Comparison of ENCODE assay signal across 8 mouse cellular contexts in genomic region chr1:52118860-52119591, GRCm38 (mm10). TPM values are rescaled to one million over a fixed set of nuclear protein-coding genes. Genes with fewer than 3 reads are reported as not detected.
DNase-seq lines count a peak whose midpoint lies in the region; ATAC-seq and TF ChIP-seq lines count a peak whose summit lies in the region.

Stat1 (plus strand) TSS chr1:52119440.

- peak within 1 kb of the TSS; percentile 81 for H3K9ac ChIP-seq in heart, embryonic 15.5 days
- H3K9ac ChIP-seq in liver, embryonic 14.5 days (replicated peaks): peak within 1 kb of the TSS; percentile 60
- H3K9ac ChIP-seq in neural tube, embryonic 11.5 days (ENCODE audit: low read length): peak within 1 kb of the TSS; percentile 64
- H3K9ac ChIP-seq in stomach, postnatal 0 days (ENCODE audit: low read length): peak within 1 kb of the TSS; percentile 84

- H3K27ac ChIP-seq in forebrain, embryonic 10.5 days: peak within 1 kb of the TSS; percentile 85
- peak within 1 kb of the TSS; percentile 77 for H3K27ac ChIP-seq in heart, embryonic 15.5 days
- peak within 1 kb of the TSS; percentile 6 for H3K27ac ChIP-seq in liver, embryonic 14.5 days
- no peak within 1 kb of the TSS for H3K27ac ChIP-seq in neural tube, embryonic 11.5 days (ENCODE audit: low read depth, low read length)
- H3K27ac ChIP-seq in stomach, postnatal 0 days (replicated peaks): peak within 1 kb of the TSS; percentile 84

- peaks cover 19% of the 10 kb centered on the region for H3K27me3 ChIP-seq in forebrain, embryonic 10.5 days (ENCODE audit: poor library complexity, severe bottlenecking)
- H3K27me3 ChIP-seq in heart, embryonic 15.5 days: no peaks in the 10 kb centered on the region
- H3K27me3 ChIP-seq in liver, embryonic 14.5 days (ENCODE audit: control insufficient read depth, insufficient read depth, low read length): no peaks in the 10 kb centered on the region
- H3K27me3 ChIP-seq in neural tube, embryonic 11.5 days (ENCODE audit: control insufficient read depth, insufficient read depth, low read length): no peaks in the 10 kb centered on the region
- no peaks in the 10 kb centered on the region for H3K27me3 ChIP-seq in stomach, postnatal 0 days (ENCODE audit: control insufficient read depth, insufficient read depth, low read length)

- peaks cover 19% of the 10 kb centered on the region for H3K4me1 ChIP-seq in forebrain, embryonic 10.5 days
- peaks cover 10% of the 10 kb centered on the region for H3K4me1 ChIP-seq in heart, embryonic 15.5 days (replicated peaks)
- peaks cover 7 to 14% of the 10 kb centered on the region in 2 experiments; a peak in 3 of 4 replicates for H3K4me1 ChIP-seq in liver, embryonic 14.5 days (replicated peaks; ENCODE audit: control insufficient read depth in 2 of 2, insufficient read depth in 2 of 2, low read length in 1 of 2)
- 0 out of 2 replicates have a peak, but pooled peaks cover 2% of the 10 kb centered on the region for H3K4me1 ChIP-seq in neural tube, embryonic 11.5 days (ENCODE audit: control insufficient read depth, insufficient read depth, low read length)
- H3K4me1 ChIP-seq in stomach, postnatal 0 days (replicated peaks; ENCODE audit: control insufficient read depth, insufficient read depth): no peaks in the 10 kb centered on the region

- ATAC-seq in CD4-positive, CD25-positive, alpha-beta regulatory T cell, adult 4 months: peak; percentile 84
- peak; percentile 91 for ATAC-seq in heart, embryonic 15.5 days (replicated peaks; ENCODE audit: insufficient number of reproducible peaks, insufficient read depth, low FRiP score, low read depth)
- ATAC-seq in liver, embryonic 14.5 days (ENCODE audit: insufficient read depth): peak; percentile 94
- ATAC-seq in neural tube, embryonic 11.5 days (ENCODE audit: insufficient read depth, low FRiP score, low TSS enrichment): peak; percentile 96
- peak; percentile 96 for ATAC-seq in stomach, postnatal 0 days (ENCODE audit: low FRiP score, low TSS enrichment)

- WGBS in forebrain, embryonic 10.5 days: 4% methylated on average over 37 of the region's 37 CpGs
- 3% methylated on average over 37 of the region's 37 CpGs for WGBS in heart, embryonic 15.5 days
- WGBS in liver, embryonic 14.5 days (ENCODE audit: insufficient replicate concordance): 4% methylated on average over 37 of the region's 37 CpGs
- 4% methylated on average over 37 of the region's 37 CpGs for WGBS in neural tube, embryonic 11.5 days
- 3% methylated on average over 37 of the region's 37 CpGs for WGBS in stomach, postnatal 0 days

- TF ChIP-seq EP300 in liver, embryonic 14.5 days (IDR thresholded peaks at IDR 0.05; ENCODE audit: low read depth): peak; percentile 27; the same call in 1 of the 2 replicates
- TF ChIP-seq EP300 in stomach, postnatal 0 days (optimal IDR thresholded peaks at IDR 0.05): no peak

- peak within 1 kb of the TSS; percentile 89 for H3K4me3 ChIP-seq in forebrain, embryonic 10.5 days
- peak within 1 kb of the TSS; percentile 85 for H3K4me3 ChIP-seq in heart, embryonic 15.5 days
- H3K4me3 ChIP-seq in liver, embryonic 14.5 days (ENCODE audit: insufficient read depth in 1 of 2, low read depth in 2 of 2, low read length in 2 of 2): peak within 1 kb of the TSS; percentile 65 to 89
- H3K4me3 ChIP-seq in neural tube, embryonic 11.5 days (ENCODE audit: low read depth, low read length): peak within 1 kb of the TSS; percentile 76
- peak within 1 kb of the TSS; percentile 81 for H3K4me3 ChIP-seq in stomach, postnatal 0 days (ENCODE audit: low read depth, low read length)

- no peaks in the 10 kb centered on the region for H3K36me3 ChIP-seq in forebrain, embryonic 10.5 days (replicated peaks)
- H3K36me3 ChIP-seq in heart, embryonic 15.5 days: peaks cover 4% of the 10 kb centered on the region
- no peaks in the 10 kb centered on the region; the same call in 1 of the 2 replicates for H3K36me3 ChIP-seq in liver, embryonic 14.5 days (replicated peaks; ENCODE audit: control insufficient read depth, insufficient read depth, low read depth)
- H3K36me3 ChIP-seq in neural tube, embryonic 11.5 days (ENCODE audit: control insufficient read depth, insufficient read depth, low read length): no peaks in the 10 kb centered on the region
- H3K36me3 ChIP-seq in stomach, postnatal 0 days (ENCODE audit: control insufficient read depth, insufficient read depth, low read length): 0 out of 2 replicates have a peak, but pooled peaks cover 4% of the 10 kb centered on the region

- peak within 1 kb of the TSS; percentile 78 for H3K4me2 ChIP-seq in heart, embryonic 15.5 days
- peak within 1 kb of the TSS; percentile 87 for H3K4me2 ChIP-seq in liver, embryonic 14.5 days (ENCODE audit: low read depth)
- H3K4me2 ChIP-seq in neural tube, embryonic 11.5 days (ENCODE audit: low read depth): peak within 1 kb of the TSS; percentile 90
- H3K4me2 ChIP-seq in stomach, postnatal 0 days (replicated peaks; ENCODE audit: low read depth): peak within 1 kb of the TSS; percentile 77

- DNase-seq in c-Kit-negative CD71-positive TER-119-positive erythroid progenitor cells, embryonic 14.5 days (ENCODE audit: low read depth, low spot score): peak; percentile 87
- DNase-seq in forebrain, embryonic 10.5 days (ENCODE audit: extremely low spot score, low spot score): peak; percentile 95
- peak; percentile 91 to 93 for DNase-seq in kidney, postnatal 25 days
- peak; percentile 83 to 87 (median 86) for DNase-seq in liver, embryonic 14.5 days (ENCODE audit: low read depth in 3 of 3, low spot score in 3 of 3)
- peak; percentile 94 for DNase-seq in neural tube, embryonic 11.5 days (ENCODE audit: low spot score)
- peak; percentile 97 for DNase-seq in stomach, postnatal 0 days (ENCODE audit: low spot score)

- TF ChIP-seq CTCF in liver, embryonic 14.5 days (IDR thresholded peaks at IDR 0.05; ENCODE audit: low read depth): peak; percentile 51
- peak; percentile 60 for TF ChIP-seq CTCF in stomach, postnatal 0 days (IDR thresholded peaks at IDR 0.05; ENCODE audit: low read depth)

- H3K9me3 ChIP-seq in forebrain, embryonic 10.5 days: no peaks in the 10 kb centered on the region
- H3K9me3 ChIP-seq in heart, embryonic 15.5 days (replicated peaks): no peaks in the 10 kb centered on the region
- no peaks in the 10 kb centered on the region for H3K9me3 ChIP-seq in liver, embryonic 14.5 days (ENCODE audit: control insufficient read depth, low read length)
- no peaks in the 10 kb centered on the region for H3K9me3 ChIP-seq in neural tube, embryonic 11.5 days (ENCODE audit: control insufficient read depth, low read length)
- H3K9me3 ChIP-seq in stomach, postnatal 0 days (ENCODE audit: control insufficient read depth, low read length): no peaks in the 10 kb centered on the region

RNA-seq across cellular contexts. Expression of gene Stat1, which starts in this region (rescaled TPM):
- 1,000 to 10,000 TPM in 1 of 2 experiments, 100 to 1,000 TPM in 1; 971 to 1,303 TPM for polyA plus RNA-seq in CD4-positive, CD25-positive, alpha-beta regulatory T cell, adult 4 months (2017; shearing (Covaris generic))
- polyA plus RNA-seq in forebrain, embryonic 10.5 days (2016; fragmentation: Nextera tagmentation; extraction: Ambion mirVana): 11.9 and 12.3 TPM in 2 replicates
- 23.6 and 44.5 TPM in 2 replicates for polyA plus RNA-seq in heart, embryonic 15.5 days (2015; fragmentation: Nextera tagmentation; extraction: Ambion mirVana)
- polyA plus RNA-seq in liver, embryonic 14.5 days (2012; rRNA removed): 5.9 and 8.9 TPM in 2 replicates
- polyA plus RNA-seq in liver, embryonic 14.5 days (2014; fragmentation: Nextera tagmentation; extraction: Ambion mirVana): 14.1 and 18.6 TPM in 2 replicates
- polyA plus RNA-seq in neural tube, embryonic 11.5 days (2014; fragmentation: Nextera tagmentation; extraction: Ambion mirVana): 15.7 and 15.8 TPM in 2 replicates
- 22.2 and 24.0 TPM in 2 replicates for polyA plus RNA-seq in stomach, postnatal 0 days (2015; fragmentation: Nextera tagmentation; extraction: Ambion mirVana)

Comparison
In these comparisons a context has a peak if more than half of its experiments do, and no peak if none do; other contexts are left out.
1. RNA of gene Stat1 (polyA plus RNA-seq): 971 to 1,303 TPM in CD4-positive, CD25-positive, alpha-beta regulatory T cell, adult 4 months; 23.6 to 44.5 TPM in heart, embryonic 15.5 days, 22.2 to 24.0 TPM in stomach, postnatal 0 days, 15.7 to 15.8 TPM in neural tube, embryonic 11.5 days, 5.9 to 18.6 TPM in liver, embryonic 14.5 days and 11.9 to 12.3 TPM in forebrain, embryonic 10.5 days; every median in the first group is over 10 times any median in the second.
2. Peak in every context shown above with its lines, with median percentiles within 50 percentile points of each other: ATAC-seq, DNase-seq, H3K4me3 ChIP-seq, H3K4me2 ChIP-seq and H3K9ac ChIP-seq.